Mouse (Mus musculus) left cerebral cortex, adult 8-10 months (tissue): ENCODE measurements at regions not wholly inside any gene's neighbourhood (a gene's known extent, or its start where the extent isn't known, plus 50 kb on each side); places are given as distances from the start of the nearest gene placed in this dataset.
"Not testable (repeated sequence)": the region's sequence is repeated elsewhere in the genome, so short reads cannot be mapped to it uniquely, and the experiment has no call there.

Experiments
- DNase-seq, 2 experiments: peaks; one replicate each; pipeline ENCODE4 v3.0.0; 2022; ENCODE audit warnings: low spot score in 2 of 2

- not testable (repeated sequence) for DNase-seq
Observed at GRCm38 (mm10) chr9:11441241-11441997, 536.8 kb upstream of the Cntn5 start.

- no peak for DNase-seq
Observed at GRCm38 (mm10) chr9:11436443-11437167, 532.0 kb upstream of the Cntn5 start.

GRCm38 (mm10) chr9:11436014-11436413 lies 531.4 kb upstream of the Cntn5 start:
- no peak for DNase-seq

- no peak for DNase-seq
Observed at GRCm38 (mm10) chr9:11435019-11435418, 530.4 kb upstream of the Cntn5 start.

GRCm38 (mm10) chr9:11426473-11426872 lies 521.9 kb upstream of the Cntn5 start:
- DNase-seq: no peak

- DNase-seq: no peak
Observed at GRCm38 (mm10) chr9:11396829-11397228, 492.3 kb upstream of the Cntn5 start.

GRCm38 (mm10) chr9:11381648-11382075 lies 477.1 kb upstream of the Cntn5 start:
- DNase-seq: no peak

- peak in 1 of 2 experiments; percentile 6 for DNase-seq
Observed at GRCm38 (mm10) chr9:11380531-11380930, 476.0 kb upstream of the Cntn5 start.

GRCm38 (mm10) chr9:11378046-11378445 lies 473.5 kb upstream of the Cntn5 start:
- DNase-seq: no peak

GRCm38 (mm10) chr9:11377586-11377985 lies 473.0 kb upstream of the Cntn5 start:
- DNase-seq: no peak

- no peak for DNase-seq
Observed at GRCm38 (mm10) chr9:11373294-11373903, 468.8 kb upstream of the Cntn5 start.

GRCm38 (mm10) chr9:11368056-11368455 lies 463.5 kb upstream of the Cntn5 start:
- no peak for DNase-seq

- DNase-seq: no peak
Observed at GRCm38 (mm10) chr9:11328900-11329299, 424.3 kb upstream of the Cntn5 start.

- DNase-seq: no peak
Observed at GRCm38 (mm10) chr9:11317221-11317620, 412.6 kb upstream of the Cntn5 start.

GRCm38 (mm10) chr9:11297116-11297515 lies 392.5 kb upstream of the Cntn5 start:
- not testable (repeated sequence) for DNase-seq

GRCm38 (mm10) chr9:11285135-11285534 lies 380.6 kb upstream of the Cntn5 start:
- DNase-seq: no peak

- DNase-seq: no peak
Observed at GRCm38 (mm10) chr9:11284549-11284948, 380.0 kb upstream of the Cntn5 start.

GRCm38 (mm10) chr9:11279409-11280127 lies 375.0 kb upstream of the Cntn5 start:
- DNase-seq: no peak

GRCm38 (mm10) chr9:11277810-11278209 lies 373.2 kb upstream of the Cntn5 start:
- DNase-seq: no peak

- DNase-seq: no peak
Observed at GRCm38 (mm10) chr9:11276966-11277365, 372.4 kb upstream of the Cntn5 start.

GRCm38 (mm10) chr9:11256848-11257247 lies 352.3 kb upstream of the Cntn5 start:
- no peak for DNase-seq

GRCm38 (mm10) chr9:11206829-11207228 lies 302.3 kb upstream of the Cntn5 start:
- DNase-seq: peak in 1 of 2 experiments; percentile 52
